Mouse (Mus musculus): ENCODE measurements around the gene Mad1l1. TPM values are rescaled to one million over a fixed set of nuclear protein-coding genes. Genes with fewer than 3 reads are reported as not detected.

The Mad1l1 gene
- total and polyA plus RNA-seq, 2 experiments = 6.7 to 14.4 TPM

- H3K27ac ChIP-seq (replicated peaks; ENCODE audit: insufficient read depth, low read depth, low read length) = no peak overlapping the region
- no peak for DNase-seq (ENCODE audit: extremely low read depth, low read depth, low spot score)
- H3K27me3 ChIP-seq (ENCODE audit: control insufficient read depth, insufficient read depth, low read length) = no peaks in the 10 kb centered on the region
- H3K36me3 ChIP-seq (ENCODE audit: control insufficient read depth, insufficient read depth, low read length) = no peaks in the 10 kb centered on the region; the same call in none of the 2 replicates
- H3K4me1 ChIP-seq (ENCODE audit: control insufficient read depth, insufficient read depth, low read length) = peaks cover 29% of the 10 kb centered on the region
- no peak overlapping the region for H3K4me3 ChIP-seq (ENCODE audit: insufficient read depth, low read depth, low read length)
- TF ChIP-seq POLR2A (IDR thresholded peaks at IDR 0.05; ENCODE audit: extremely low read depth, insufficient read depth, low read length) = no peak
- no peak for TF ChIP-seq CTCF (IDR thresholded peaks at IDR 0.05; ENCODE audit: low read depth, low read length)
- no peak overlapping the region for H3K9ac ChIP-seq (ENCODE audit: low read depth, low read length)
- WGBS = 88% methylated on average over 11 of the region's 11 CpGs
- H3K79me2 ChIP-seq (ENCODE audit: control insufficient read depth, insufficient read depth, low read length) = peaks cover 6% of the 10 kb centered on the region; the same call in 1 of the 2 replicates
These were observed 127.2 kb downstream of the Mad1l1 start for GRCm38 (mm10) chr5:140194173-140194572.

DNA sequence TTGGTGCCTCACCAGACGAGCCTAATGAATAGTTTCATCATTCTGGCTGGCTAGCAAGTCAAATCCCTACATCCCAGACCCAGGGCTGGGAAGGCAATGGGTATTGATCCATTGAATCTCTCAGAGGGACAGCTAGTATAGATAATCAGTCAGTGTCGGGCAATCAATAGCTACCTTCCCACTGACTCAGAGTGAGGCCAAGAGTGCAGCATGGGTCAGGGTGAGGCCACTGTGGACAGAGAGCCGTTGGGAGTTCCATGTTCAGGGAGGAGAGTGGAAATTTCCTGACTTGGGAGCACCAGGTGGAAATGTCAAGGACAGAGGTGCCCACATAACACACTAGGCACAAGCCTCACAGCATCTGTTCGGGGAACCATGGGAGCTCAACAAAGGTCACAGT lies 129.8 kb downstream of the Mad1l1 start:
- TF ChIP-seq CTCF (IDR thresholded peaks at IDR 0.05; ENCODE audit: low read depth, low read length) (no peak), POLR2A (IDR thresholded peaks at IDR 0.05; ENCODE audit: extremely low read depth, insufficient read depth, low read length) (no peak)
- no peak overlapping the region for H3K9ac ChIP-seq (ENCODE audit: low read depth, low read length)
- H3K27ac ChIP-seq (replicated peaks; ENCODE audit: insufficient read depth, low read depth, low read length) = peak overlapping the region; percentile 9
- WGBS = 19% methylated on average over 4 of the region's 4 CpGs
- no peaks in the 10 kb centered on the region for H3K27me3 ChIP-seq (ENCODE audit: control insufficient read depth, insufficient read depth, low read length)
- peak; percentile 92 for DNase-seq (ENCODE audit: extremely low read depth, low read depth, low spot score)
- H3K36me3 ChIP-seq (ENCODE audit: control insufficient read depth, insufficient read depth, low read length) = no peaks in the 10 kb centered on the region; the same call in none of the 2 replicates
- peaks cover 29% of the 10 kb centered on the region for H3K4me1 ChIP-seq (ENCODE audit: control insufficient read depth, insufficient read depth, low read length)
- peaks cover 8% of the 10 kb centered on the region; the same call in 1 of the 2 replicates for H3K79me2 ChIP-seq (ENCODE audit: control insufficient read depth, insufficient read depth, low read length)
- H3K4me3 ChIP-seq (ENCODE audit: insufficient read depth, low read depth, low read length) = no peak overlapping the region

DNA sequence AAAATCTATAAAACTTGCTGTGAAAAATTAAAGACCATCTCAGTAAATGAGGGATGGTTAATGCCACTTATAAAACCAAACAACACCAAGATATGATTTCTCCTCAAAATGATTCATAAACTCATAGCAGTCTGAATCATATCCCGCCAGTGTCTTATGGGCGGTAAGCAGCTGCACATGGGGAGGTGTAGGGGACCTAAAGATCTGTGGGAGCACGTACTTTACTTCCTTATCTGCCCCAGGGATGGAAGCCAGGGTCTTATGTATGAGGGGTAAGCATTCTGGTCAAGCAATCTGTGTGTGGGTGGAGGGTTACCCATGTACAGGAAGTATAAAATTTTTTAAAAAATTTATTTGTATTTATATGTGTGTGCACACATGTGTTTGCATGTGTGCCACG lies 135.0 kb downstream of the Mad1l1 start:
- H3K4me3 ChIP-seq (ENCODE audit: insufficient read depth, low read depth, low read length) = no peak overlapping the region
- no peak overlapping the region for H3K27ac ChIP-seq (replicated peaks; ENCODE audit: insufficient read depth, low read depth, low read length)
- H3K4me1 ChIP-seq (ENCODE audit: control insufficient read depth, insufficient read depth, low read length) = peaks cover 11% of the 10 kb centered on the region
- no peaks in the 10 kb centered on the region for H3K27me3 ChIP-seq (ENCODE audit: control insufficient read depth, insufficient read depth, low read length)
- 94% methylated on average over 4 of the region's 4 CpGs for WGBS
- H3K9ac ChIP-seq (ENCODE audit: low read depth, low read length) = no peak overlapping the region
- no peaks in the 10 kb centered on the region for H3K36me3 ChIP-seq (ENCODE audit: control insufficient read depth, insufficient read depth, low read length)
- DNase-seq (ENCODE audit: extremely low read depth, low read depth, low spot score) = no peak
- TF ChIP-seq CTCF (IDR thresholded peaks at IDR 0.05; ENCODE audit: low read depth, low read length) (no peak), POLR2A (IDR thresholded peaks at IDR 0.05; ENCODE audit: extremely low read depth, insufficient read depth, low read length) (no peak)
- peaks cover 11% of the 10 kb centered on the region; the same call in 1 of the 2 replicates for H3K79me2 ChIP-seq (ENCODE audit: control insufficient read depth, insufficient read depth, low read length)

- peaks cover 7% of the 10 kb centered on the region for H3K4me1 ChIP-seq (ENCODE audit: control insufficient read depth, insufficient read depth, low read length)
- H3K4me3 ChIP-seq (ENCODE audit: insufficient read depth, low read depth, low read length) = no peak overlapping the region
- H3K27ac ChIP-seq (replicated peaks; ENCODE audit: insufficient read depth, low read depth, low read length) = no peak overlapping the region
- DNase-seq (ENCODE audit: extremely low read depth, low read depth, low spot score) = no peak
- no peak for TF ChIP-seq CTCF (IDR thresholded peaks at IDR 0.05; ENCODE audit: low read depth, low read length)
- TF ChIP-seq POLR2A (IDR thresholded peaks at IDR 0.05; ENCODE audit: extremely low read depth, insufficient read depth, low read length) = no peak
- no peak overlapping the region for H3K9ac ChIP-seq (ENCODE audit: low read depth, low read length)
- no peaks in the 10 kb centered on the region for H3K36me3 ChIP-seq (ENCODE audit: control insufficient read depth, insufficient read depth, low read length)
- peaks cover 11% of the 10 kb centered on the region; the same call in 1 of the 2 replicates for H3K79me2 ChIP-seq (ENCODE audit: control insufficient read depth, insufficient read depth, low read length)
- 92% methylated on average over 6 of the region's 6 CpGs for WGBS
- no peaks in the 10 kb centered on the region for H3K27me3 ChIP-seq (ENCODE audit: control insufficient read depth, insufficient read depth, low read length)
These were observed 135.6 kb downstream of the Mad1l1 start for GRCm38 (mm10) chr5:140185757-140186156.

DNA sequence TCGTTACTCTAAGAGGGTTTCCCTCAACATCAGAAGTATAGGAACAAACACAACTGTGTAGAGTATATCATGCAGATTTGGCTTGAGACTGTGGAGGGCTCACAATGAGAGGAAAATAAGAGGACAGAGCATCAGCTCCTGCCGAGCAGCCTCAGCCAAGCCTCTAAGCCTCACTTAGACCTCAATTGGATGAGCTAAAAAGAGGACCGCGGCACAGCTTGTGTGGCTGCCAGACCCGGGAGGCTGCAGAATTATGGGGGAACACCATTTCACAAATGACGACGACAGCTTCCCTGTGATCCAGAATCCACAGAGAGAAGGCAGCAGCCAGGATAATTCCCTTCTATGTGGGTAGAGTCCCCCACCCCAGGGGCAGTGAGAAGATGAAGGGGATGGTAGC lies 138.0 kb downstream of the Mad1l1 start:
- TF ChIP-seq POLR2A (IDR thresholded peaks at IDR 0.05; ENCODE audit: extremely low read depth, insufficient read depth, low read length) = no peak
- no peak for TF ChIP-seq CTCF (IDR thresholded peaks at IDR 0.05; ENCODE audit: low read depth, low read length)
- no peak overlapping the region for H3K4me3 ChIP-seq (ENCODE audit: insufficient read depth, low read depth, low read length)
- H3K4me1 ChIP-seq (ENCODE audit: control insufficient read depth, insufficient read depth, low read length) = peaks cover 6% of the 10 kb centered on the region

DNA sequence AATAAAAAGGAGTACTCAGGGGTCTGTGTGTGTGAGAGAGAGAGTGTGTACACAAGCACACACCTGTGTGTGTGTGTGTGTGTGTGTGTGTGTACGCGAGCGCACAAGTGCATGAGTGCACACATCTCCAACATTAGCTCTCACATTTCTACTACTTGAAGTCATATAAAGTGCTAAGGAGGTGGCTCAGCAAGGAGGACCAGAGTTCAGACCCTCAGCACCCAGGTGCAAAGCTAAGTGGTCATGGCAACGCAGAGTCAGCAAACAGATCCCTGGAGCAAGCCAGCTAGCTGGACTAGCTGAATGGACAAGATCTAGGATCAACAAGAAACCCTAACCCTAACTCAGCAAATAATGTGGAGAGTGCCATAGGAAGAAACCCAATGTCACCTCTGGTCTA lies 139.0 kb downstream of the Mad1l1 start:
- no peaks in the 10 kb centered on the region for H3K27me3 ChIP-seq (ENCODE audit: control insufficient read depth, insufficient read depth, low read length)
- no peak overlapping the region for H3K4me3 ChIP-seq (ENCODE audit: insufficient read depth, low read depth, low read length)
- no peak for DNase-seq (ENCODE audit: extremely low read depth, low read depth, low spot score)
- no peak overlapping the region for H3K9ac ChIP-seq (ENCODE audit: low read depth, low read length)
- TF ChIP-seq CTCF (IDR thresholded peaks at IDR 0.05; ENCODE audit: low read depth, low read length) (no peak), POLR2A (IDR thresholded peaks at IDR 0.05; ENCODE audit: extremely low read depth, insufficient read depth, low read length) (no peak)
- H3K27ac ChIP-seq (replicated peaks; ENCODE audit: insufficient read depth, low read depth, low read length) = no peak overlapping the region
- peaks cover 15% of the 10 kb centered on the region; the same call in 1 of the 2 replicates for H3K79me2 ChIP-seq (ENCODE audit: control insufficient read depth, insufficient read depth, low read length)
- peaks cover 6% of the 10 kb centered on the region for H3K4me1 ChIP-seq (ENCODE audit: control insufficient read depth, insufficient read depth, low read length)
- no peaks in the 10 kb centered on the region for H3K36me3 ChIP-seq (ENCODE audit: control insufficient read depth, insufficient read depth, low read length)
- whole genome bisulfite sequencing = 91% methylated on average over 4 of the region's 4 CpGs

More for the DNA sequence above, 138.0 kb downstream of the Mad1l1 start:
- H3K27ac ChIP-seq (replicated peaks; ENCODE audit: insufficient read depth, low read depth, low read length) = no peak overlapping the region
- no peak for DNase-seq (ENCODE audit: extremely low read depth, low read depth, low spot score)
- H3K36me3 ChIP-seq (ENCODE audit: control insufficient read depth, insufficient read depth, low read length) = no peaks in the 10 kb centered on the region
- H3K27me3 ChIP-seq (ENCODE audit: control insufficient read depth, insufficient read depth, low read length) = no peaks in the 10 kb centered on the region
- H3K9ac ChIP-seq (ENCODE audit: low read depth, low read length) = no peak overlapping the region
- peaks cover 11% of the 10 kb centered on the region; the same call in 1 of the 2 replicates for H3K79me2 ChIP-seq (ENCODE audit: control insufficient read depth, insufficient read depth, low read length)
- WGBS = 95% methylated on average over 7 of the region's 7 CpGs

Data from liver, adult 2 months (tissue).